Mouse (Mus musculus): ENCODE results near the gene Wdr1.
A peak's percentile ranks its signal among the peaks of the same experiment; 100 is the strongest.

- peak in 1 of 3 experiments; percentile 32 for TF ChIP-seq MYOD1 (IDR thresholded peaks at IDR 0.05; ENCODE audit: control insufficient read depth in 1 of 3, insufficient read length in 2 of 3, low read depth in 2 of 3)
- no peak for TF ChIP-seq POLR2A (IDR thresholded peaks at IDR 0.05; ENCODE audit: insufficient read length, low read depth)
- TF ChIP-seq CEBPB (IDR thresholded peaks at IDR 0.05; ENCODE audit: insufficient read depth, poor library complexity, severe bottlenecking): no peak
- no peak for TF ChIP-seq MYOG (IDR thresholded peaks at IDR 0.05; ENCODE audit: control insufficient read depth in 1 of 3, insufficient read depth in 1 of 3, insufficient read length in 2 of 3, low read depth in 2 of 3)
- TF ChIP-seq TCF3 (IDR thresholded peaks at IDR 0.05; ENCODE audit: insufficient read length, low read depth): no peak
- no peak for TF ChIP-seq USF1 (IDR thresholded peaks at IDR 0.05; ENCODE audit: low read depth)
- TF ChIP-seq TCF12 (IDR thresholded peaks at IDR 0.05; ENCODE audit: insufficient read depth, poor library complexity, severe bottlenecking): no peak
- TF ChIP-seq SRF (IDR thresholded peaks at IDR 0.05; ENCODE audit: control insufficient read depth, insufficient read length, low read depth): no peak
- TF ChIP-seq E2F4 (IDR thresholded peaks at IDR 0.05; ENCODE audit: insufficient read depth): no peak
- TF ChIP-seq REST (IDR thresholded peaks at IDR 0.05; ENCODE audit: insufficient read depth, insufficient read length): no peak
- no peak for TF ChIP-seq MAX (IDR thresholded peaks at IDR 0.05; ENCODE audit: low read depth)
- TF ChIP-seq POLR2AphosphoS2 (IDR thresholded peaks at IDR 0.05; ENCODE audit: insufficient read length, low read depth): no peak
Observed at GRCm38 (mm10) chr5:38547375-38547774, 15.6 kb downstream of the Wdr1 start.

Measured in myocyte (in vitro differentiated cells).